Mouse (Mus musculus): Measurements from ENCODE around the gene R3hdml.
A peak's percentile ranks its signal among the peaks of the same experiment; 100 is the strongest.
"Not testable (repeated sequence)": the region's sequence is repeated elsewhere in the genome, so short reads cannot be mapped to it uniquely, and the experiment has no call there.

The R3hdml gene

GRCm38 (mm10) chr2:163492018-163492417 is at the start of gene R3hdml:
R3hdml (plus strand) TSS chr2:163492318.
- no peak for DNase-seq (ENCODE audit: low spot score in 2 of 2)

GRCm38 (mm10) chr2:163443543-163443942 is 48.6 kb upstream of the R3hdml start:
- DNase-seq (ENCODE audit: low spot score in 2 of 2), result no peak

- DNase-seq (ENCODE audit: low spot score in 2 of 2), result no peak
These were observed 48.1 kb upstream of the R3hdml start for GRCm38 (mm10) chr2:163444017-163444416.

- no peak for DNase-seq (ENCODE audit: low spot score in 2 of 2)
These were observed 44.7 kb upstream of the R3hdml start for GRCm38 (mm10) chr2:163447375-163447774.

GRCm38 (mm10) chr2:163449276-163449675 is 42.8 kb upstream of the R3hdml start:
- no peak for DNase-seq (ENCODE audit: low spot score in 2 of 2)

- DNase-seq (ENCODE audit: low spot score in 2 of 2), result peak in 1 of 2 experiments; percentile 57
These were observed 41.3 kb upstream of the R3hdml start for GRCm38 (mm10) chr2:163450668-163451295.

GRCm38 (mm10) chr2:163452738-163453137 is 39.4 kb upstream of the R3hdml start:
- DNase-seq (ENCODE audit: low spot score in 2 of 2), result no peak

GRCm38 (mm10) chr2:163453378-163453777 is 38.7 kb upstream of the R3hdml start:
- no peak for DNase-seq (ENCODE audit: low spot score in 2 of 2)

- no peak for DNase-seq (ENCODE audit: low spot score in 2 of 2)
These were observed 33.4 kb upstream of the R3hdml start for GRCm38 (mm10) chr2:163458539-163459265.

- no peak for DNase-seq (ENCODE audit: low spot score in 2 of 2)
These were observed 32.7 kb upstream of the R3hdml start for GRCm38 (mm10) chr2:163459380-163459779.

- no peak for DNase-seq (ENCODE audit: low spot score in 2 of 2)
These were observed 31.5 kb upstream of the R3hdml start for GRCm38 (mm10) chr2:163460622-163461021.

- not testable (repeated sequence) for DNase-seq (ENCODE audit: low spot score in 2 of 2)
These were observed 30.8 kb upstream of the R3hdml start for GRCm38 (mm10) chr2:163461307-163461706.

GRCm38 (mm10) chr2:163462386-163462785 is 29.7 kb upstream of the R3hdml start:
- DNase-seq (ENCODE audit: low spot score in 2 of 2), result no peak

GRCm38 (mm10) chr2:163462801-163463200 is 29.3 kb upstream of the R3hdml start:
- DNase-seq (ENCODE audit: low spot score in 2 of 2), result no peak

GRCm38 (mm10) chr2:163463251-163463769 is 28.8 kb upstream of the R3hdml start:
- no peak for DNase-seq (ENCODE audit: low spot score in 2 of 2)

GRCm38 (mm10) chr2:163463998-163464397 is 28.1 kb upstream of the R3hdml start:
- no peak for DNase-seq (ENCODE audit: low spot score in 2 of 2)

GRCm38 (mm10) chr2:163464562-163464961 is 27.6 kb upstream of the R3hdml start:
- DNase-seq (ENCODE audit: low spot score in 2 of 2), result no peak

GRCm38 (mm10) chr2:163466771-163467170 is 25.3 kb upstream of the R3hdml start:
- DNase-seq (ENCODE audit: low spot score in 2 of 2), result no peak

GRCm38 (mm10) chr2:163467585-163467984 is 24.5 kb upstream of the R3hdml start:
- no peak for DNase-seq (ENCODE audit: low spot score in 2 of 2)

- DNase-seq (ENCODE audit: low spot score in 2 of 2), result no peak
These were observed 23.3 kb upstream of the R3hdml start for GRCm38 (mm10) chr2:163468866-163469265.

GRCm38 (mm10) chr2:163469711-163470110 is 22.4 kb upstream of the R3hdml start:
- no peak for DNase-seq (ENCODE audit: low spot score in 2 of 2)

GRCm38 (mm10) chr2:163471136-163471535 is 21.0 kb upstream of the R3hdml start:
- no peak for DNase-seq (ENCODE audit: low spot score in 2 of 2)

Measured in left cerebral cortex, adult 9 months (tissue).